Mouse (Mus musculus): ENCODE measurements around the gene B230217C12Rik. TPM values are rescaled to one million over a fixed set of nuclear protein-coding genes. Genes with fewer than 3 reads are reported as not detected.

The B230217C12Rik gene
- 15.1 and 17.0 TPM in 2 replicates for polyA plus RNA-seq (2016; fragmentation: Nextera tagmentation; extraction: Ambion mirVana)

DNA sequence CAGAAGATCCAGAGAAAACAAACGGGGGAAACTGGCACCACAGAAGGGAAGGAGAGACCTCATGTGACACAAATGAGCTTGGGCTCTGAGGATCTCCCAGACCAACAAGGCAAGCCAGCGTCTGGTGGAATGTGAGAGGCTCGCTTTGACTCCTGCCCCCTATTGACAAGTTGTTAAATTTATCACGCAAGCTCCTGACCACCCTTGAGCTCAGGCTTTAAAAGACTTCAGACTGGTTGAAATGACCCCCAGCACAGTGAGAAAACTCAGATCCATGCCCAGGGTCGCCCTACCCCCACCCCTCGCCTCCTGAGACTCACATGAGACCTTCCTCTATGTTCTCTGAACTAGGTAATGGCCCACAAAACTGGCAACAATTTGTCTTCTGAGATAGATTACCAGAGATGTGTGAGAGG is at the start of gene B230217C12Rik:
TSS of gene B230217C12Rik (plus strand) at position 242 of the 416 bp plus-strand sequence.
- Histone ChIP-seq H3K36me3 (replicated peaks) (peaks cover 25% of the 10 kb centered on the region), H3K4me1 (peaks cover 14% of the 10 kb centered on the region), H3K4me2 (peak within 1 kb of the TSS; percentile 65), H3K9ac (peak within 1 kb of the TSS; percentile 70), H3K27ac (peak within 1 kb of the TSS; percentile 91), H3K27me3 (no peaks in the 10 kb centered on the region), H3K4me3 (replicated peaks) (peak within 1 kb of the TSS; percentile 54), H3K9me3 (no peaks in the 10 kb centered on the region)
- WGBS, result under 1% methylated on average over 6 of the region's 6 CpGs
- peak; percentile 62 for ATAC-seq (ENCODE audit: low FRiP score)

GRCm38 (mm10) chr11:97793165-97793564 is 47.4 kb upstream of the B230217C12Rik start:
- no peak for ATAC-seq (ENCODE audit: low FRiP score)
- Histone ChIP-seq H3K9ac (no peak overlapping the region), H3K36me3 (replicated peaks) (no peaks in the 10 kb centered on the region), H3K4me2 (no peak overlapping the region), H3K4me1 (no peaks in the 10 kb centered on the region), H3K27ac (no peak overlapping the region), H3K4me3 (replicated peaks) (no peak overlapping the region), H3K27me3 (0 out of 2 replicates have a peak, but pooled peaks cover 3% of the 10 kb centered on the region), H3K9me3 (no peaks in the 10 kb centered on the region)
- 20% methylated on average over 2 of the region's 2 CpGs for WGBS

DNA sequence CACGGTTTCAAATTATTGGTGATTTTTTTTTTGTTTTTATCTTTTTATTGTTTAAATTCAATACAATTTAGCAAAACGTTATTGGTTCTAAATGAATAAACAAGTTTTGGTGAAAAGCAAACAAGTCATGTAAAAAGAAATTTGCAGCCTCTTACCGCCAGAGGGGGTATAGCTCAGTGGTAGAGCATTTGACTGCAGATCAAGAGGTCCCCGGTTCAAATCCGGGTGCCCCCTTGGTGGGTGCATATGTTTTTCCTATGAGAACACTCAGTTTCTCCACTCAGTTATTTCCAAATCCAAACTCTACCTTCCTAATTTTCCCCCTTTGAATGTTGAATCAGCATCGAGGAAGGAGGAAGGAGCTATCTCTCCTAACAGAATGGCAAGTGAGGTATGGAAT is 43.7 kb upstream of the B230217C12Rik start:
- no peak for ATAC-seq (ENCODE audit: low FRiP score)
- 7% methylated on average over 6 of the region's 6 CpGs for WGBS
- H3K4me2 ChIP-seq, result no peak overlapping the region
- no peaks in the 10 kb centered on the region for H3K9me3 ChIP-seq
- H3K4me1 ChIP-seq, result peaks cover 12% of the 10 kb centered on the region
- H3K9ac ChIP-seq, result no peak overlapping the region
- no peak overlapping the region for H3K4me3 ChIP-seq (replicated peaks)
- H3K27ac ChIP-seq, result no peak overlapping the region
- H3K27me3 ChIP-seq, result 0 out of 2 replicates have a peak, but pooled peaks cover 3% of the 10 kb centered on the region
- H3K36me3 ChIP-seq (replicated peaks), result no peaks in the 10 kb centered on the region

DNA sequence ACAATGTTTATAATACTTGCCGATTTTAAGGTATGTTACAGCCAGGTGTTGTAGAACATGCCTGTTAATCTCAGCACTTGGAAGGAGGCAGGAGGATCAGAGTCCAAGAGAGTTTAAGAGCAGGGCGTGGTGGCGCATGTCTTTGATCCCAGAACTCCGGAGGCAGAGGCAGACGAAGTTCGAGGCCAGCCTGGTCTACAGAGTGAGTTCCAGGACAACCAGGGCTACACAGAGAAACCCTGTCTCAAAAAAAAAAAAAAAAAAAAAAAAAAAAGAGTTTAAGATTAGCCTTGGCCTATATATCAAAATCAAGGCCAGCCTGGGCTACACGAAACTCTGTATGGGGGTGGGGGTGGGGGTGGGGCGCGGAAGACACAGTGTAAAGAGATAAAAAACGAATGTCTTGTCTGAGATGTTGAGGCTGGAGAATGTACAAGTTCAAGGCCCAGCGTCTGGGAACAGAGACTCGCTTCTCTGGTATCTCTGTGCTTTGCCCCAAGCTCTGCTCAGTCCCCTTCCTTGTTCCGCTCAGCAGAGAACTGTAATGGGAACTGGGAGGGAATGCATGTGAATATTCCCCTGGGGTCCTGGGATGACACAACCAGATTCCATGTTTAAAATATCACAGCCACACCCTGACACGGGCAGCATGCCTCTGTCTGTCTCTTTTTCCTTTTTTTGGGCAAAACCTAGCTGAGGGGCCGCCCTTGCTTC is 43.1 kb upstream of the B230217C12Rik start:
- no peaks in the 10 kb centered on the region for H3K9me3 ChIP-seq
- H3K9ac ChIP-seq, result no peak overlapping the region
- H3K4me1 ChIP-seq, result peaks cover 18% of the 10 kb centered on the region
- no peaks in the 10 kb centered on the region for H3K36me3 ChIP-seq (replicated peaks)
- H3K4me2 ChIP-seq, result no peak overlapping the region
- H3K27me3 ChIP-seq, result 0 out of 2 replicates have a peak, but pooled peaks cover 3% of the 10 kb centered on the region
- no peak overlapping the region for H3K4me3 ChIP-seq (replicated peaks)
- no peak for ATAC-seq (ENCODE audit: low FRiP score)
- whole genome bisulfite sequencing, result 59% methylated on average over 15 of the region's 15 CpGs
- no peak overlapping the region for H3K27ac ChIP-seq

DNA sequence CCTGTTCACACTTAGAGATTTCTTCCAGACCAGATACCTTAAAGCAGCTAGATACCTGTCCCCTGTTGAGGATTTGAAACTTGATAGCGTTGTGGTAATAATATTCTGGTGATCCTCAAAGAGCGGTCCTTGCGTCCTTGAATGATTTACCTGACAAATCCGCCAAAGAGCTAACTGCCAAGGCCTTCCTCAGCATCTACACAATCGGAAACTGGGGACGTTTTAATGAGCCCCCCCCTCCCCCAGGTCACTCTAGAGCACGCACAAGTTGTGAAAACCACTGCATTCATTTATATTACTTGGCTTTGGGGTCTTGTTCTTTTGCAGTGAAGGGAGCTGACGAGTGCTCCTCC is 42.5 kb upstream of the B230217C12Rik start:
- H3K9me3 ChIP-seq, result no peaks in the 10 kb centered on the region
- no peak overlapping the region for H3K4me2 ChIP-seq
- WGBS, result 32% methylated on average over 8 of the region's 8 CpGs
- ATAC-seq (ENCODE audit: low FRiP score), result no peak
- H3K4me3 ChIP-seq (replicated peaks), result no peak overlapping the region
- no peaks in the 10 kb centered on the region for H3K36me3 ChIP-seq (replicated peaks)
- H3K9ac ChIP-seq, result no peak overlapping the region
- 0 out of 2 replicates have a peak, but pooled peaks cover 3% of the 10 kb centered on the region for H3K27me3 ChIP-seq
- H3K4me1 ChIP-seq, result peaks cover 21% of the 10 kb centered on the region
- no peak overlapping the region for H3K27ac ChIP-seq

DNA sequence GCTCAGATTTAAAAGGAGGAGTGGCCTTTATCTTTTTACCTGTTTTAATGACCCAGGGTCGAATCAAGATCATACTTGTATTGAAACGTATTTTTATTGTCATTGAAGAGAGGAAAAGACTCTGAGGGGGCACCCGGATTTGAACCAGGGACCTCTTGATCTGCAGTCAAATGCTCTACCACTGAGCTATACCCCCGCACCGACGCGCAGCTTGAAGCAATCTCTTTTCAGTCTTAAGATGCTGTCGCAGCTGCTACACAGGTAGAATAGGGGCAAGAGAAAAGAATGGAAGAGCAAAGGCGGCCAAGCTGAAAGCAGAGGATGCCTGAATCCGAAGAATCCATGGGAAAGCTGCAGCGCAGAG is 41.8 kb upstream of the B230217C12Rik start, which contains the start of gene Lasp1:
TSS of gene Lasp1 (plus strand) at position 219 of the 364 bp plus-strand sequence.
- Histone ChIP-seq H3K4me2 (peak within 1 kb of the TSS; percentile 72), H3K27ac (peak within 1 kb of the TSS; percentile 94), H3K4me1 (peaks cover 23% of the 10 kb centered on the region), H3K36me3 (replicated peaks) (no peaks in the 10 kb centered on the region), H3K4me3 (replicated peaks) (peak within 1 kb of the TSS; percentile 78), H3K27me3 (0 out of 2 replicates have a peak, but pooled peaks cover 3% of the 10 kb centered on the region), H3K9ac (peak within 1 kb of the TSS; percentile 83), H3K9me3 (no peaks in the 10 kb centered on the region)
- ATAC-seq (ENCODE audit: low FRiP score), result peak; percentile 47
- 0% methylated on average over 11 of the region's 11 CpGs for WGBS

DNA sequence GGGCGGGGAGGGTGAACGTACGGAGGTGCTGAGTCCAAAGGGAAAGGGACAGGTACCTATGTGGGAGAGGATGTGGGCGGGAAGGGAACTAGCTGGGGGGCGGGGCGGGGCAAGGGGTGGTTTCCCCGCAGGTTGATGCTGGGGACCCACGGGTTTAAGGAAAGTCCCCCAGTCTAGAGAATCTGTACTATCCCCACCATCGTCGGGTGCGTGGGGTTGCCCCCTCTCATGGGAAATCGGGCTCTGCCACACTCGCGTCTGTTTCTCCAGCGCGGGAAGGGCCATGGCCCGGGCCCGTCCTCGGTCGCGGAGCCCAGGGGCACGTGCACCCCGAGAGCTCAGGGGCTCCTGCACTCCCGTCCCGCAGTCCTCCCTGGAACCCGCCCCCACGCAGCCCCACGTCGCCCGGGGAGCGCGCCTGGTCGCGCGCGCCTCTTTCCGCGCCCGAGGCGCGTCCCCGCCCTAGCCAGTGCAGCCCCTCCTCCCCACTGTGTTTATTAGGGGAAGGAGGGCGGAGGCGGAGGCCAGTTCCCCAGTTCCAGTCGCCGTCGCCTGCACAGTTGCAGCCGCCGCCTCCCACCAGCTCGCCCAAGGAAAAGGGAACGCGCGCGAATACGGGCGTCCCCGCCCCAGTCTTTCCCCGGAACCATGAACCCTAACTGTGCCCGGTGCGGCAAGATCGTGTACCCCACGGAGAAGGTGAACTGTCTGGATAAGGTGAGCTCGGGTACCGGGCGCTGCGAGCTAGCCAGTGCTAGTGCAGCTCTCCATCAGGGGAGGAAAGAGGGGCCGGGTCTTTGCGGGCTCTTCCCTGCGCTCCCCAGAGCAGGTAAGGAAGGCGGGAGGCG is 41.2 kb upstream of the B230217C12Rik start:
- peak overlapping the region; percentile 94 for H3K27ac ChIP-seq
- peak overlapping the region; percentile 78 for H3K4me3 ChIP-seq (replicated peaks)
- peak overlapping the region; percentile 83 for H3K9ac ChIP-seq
- H3K9me3 ChIP-seq, result no peaks in the 10 kb centered on the region
- WGBS, result under 1% methylated on average over 70 of the region's 71 CpGs
- peaks cover 29% of the 10 kb centered on the region for H3K4me1 ChIP-seq
- no peaks in the 10 kb centered on the region for H3K36me3 ChIP-seq (replicated peaks)
- H3K27me3 ChIP-seq, result 0 out of 2 replicates have a peak, but pooled peaks cover 3% of the 10 kb centered on the region
- peak overlapping the region; percentile 72 for H3K4me2 ChIP-seq
- ATAC-seq (ENCODE audit: low FRiP score), result peak; percentile 85

- Histone ChIP-seq H3K9me3 (no peaks in the 10 kb centered on the region), H3K27ac (peak overlapping the region; percentile 94), H3K4me1 (peaks cover 37% of the 10 kb centered on the region), H3K9ac (peak overlapping the region; percentile 83), H3K4me2 (peak overlapping the region; percentile 72), H3K27me3 (0 out of 2 replicates have a peak, but pooled peaks cover 3% of the 10 kb centered on the region), H3K36me3 (replicated peaks) (no peaks in the 10 kb centered on the region), H3K4me3 (replicated peaks) (peak overlapping the region; percentile 78)
- ATAC-seq (ENCODE audit: low FRiP score), result peak; percentile 72
- WGBS, result under 1% methylated on average over 34 of the region's 43 CpGs
Observed at GRCm38 (mm10) chr11:97799994-97800690, 40.4 kb upstream of the B230217C12Rik start.

DNA sequence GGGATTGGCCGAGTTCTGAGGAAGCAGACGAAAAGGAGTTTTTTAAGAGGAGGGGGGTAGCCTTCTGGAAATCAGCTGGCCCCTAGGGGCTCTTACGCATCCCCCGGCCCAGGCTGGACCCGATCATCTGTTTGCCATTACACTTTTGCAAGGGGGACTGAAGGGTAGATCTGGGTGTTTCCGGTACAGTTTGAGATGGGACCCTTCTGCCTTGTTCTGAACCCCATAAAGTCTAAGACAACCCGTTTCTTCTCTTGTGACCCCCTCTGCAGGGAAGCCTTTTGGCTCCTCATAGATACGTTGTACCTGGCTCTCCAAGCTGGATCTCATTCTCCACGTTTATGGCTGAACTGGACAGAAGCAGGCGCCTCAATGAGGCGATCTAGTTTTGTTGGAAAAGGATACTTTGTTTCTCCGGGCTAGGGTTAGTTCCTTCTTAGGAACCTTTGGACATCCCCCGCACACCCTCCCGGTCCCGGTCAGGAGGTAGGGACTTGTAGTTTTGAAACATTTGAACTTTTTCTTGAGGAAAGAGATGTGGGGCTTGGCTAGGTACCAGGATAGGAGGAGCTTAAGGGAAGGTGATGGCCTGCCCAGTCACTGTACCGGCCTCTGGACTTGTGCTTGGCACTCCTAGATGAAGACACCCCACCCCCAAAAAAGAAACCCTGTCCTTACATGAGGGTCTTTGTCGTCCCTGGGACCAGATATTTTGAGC is 39.7 kb upstream of the B230217C12Rik start:
- H3K4me2 ChIP-seq, result peak overlapping the region; percentile 72
- H3K4me1 ChIP-seq, result peaks cover 44% of the 10 kb centered on the region
- peak overlapping the region; percentile 78 for H3K4me3 ChIP-seq (replicated peaks)
- H3K9ac ChIP-seq, result peak overlapping the region; percentile 83
- WGBS, result 6% methylated on average over 17 of the region's 17 CpGs
- no peaks in the 10 kb centered on the region for H3K9me3 ChIP-seq
- no peak for ATAC-seq (ENCODE audit: low FRiP score)
- H3K36me3 ChIP-seq (replicated peaks), result no peaks in the 10 kb centered on the region
- 0 out of 2 replicates have a peak, but pooled peaks cover 3% of the 10 kb centered on the region for H3K27me3 ChIP-seq
- peak overlapping the region; percentile 94 for H3K27ac ChIP-seq

- H3K9ac ChIP-seq, result peak overlapping the region; percentile 83
- no peaks in the 10 kb centered on the region for H3K36me3 ChIP-seq (replicated peaks)
- ATAC-seq (ENCODE audit: low FRiP score), result no peak
- peaks cover 51% of the 10 kb centered on the region for H3K4me1 ChIP-seq
- H3K4me3 ChIP-seq (replicated peaks), result peak overlapping the region; percentile 78
- H3K9me3 ChIP-seq, result no peaks in the 10 kb centered on the region
- H3K4me2 ChIP-seq, result peak overlapping the region; percentile 72
- 0 out of 2 replicates have a peak, but pooled peaks cover 3% of the 10 kb centered on the region for H3K27me3 ChIP-seq
- WGBS, result 34% methylated on average over 8 of the region's 8 CpGs
- H3K27ac ChIP-seq, result peak overlapping the region; percentile 94; the same call in 1 of the 2 replicates
Observed at GRCm38 (mm10) chr11:97801409-97802193, 39.0 kb upstream of the B230217C12Rik start.

- H3K27ac ChIP-seq, result 0 out of 2 replicates have a peak overlapping the region, but pooled peaks have one; percentile 1
- H3K36me3 ChIP-seq (replicated peaks), result peaks cover 3% of the 10 kb centered on the region; the same call in 1 of the 2 replicates
- H3K9me3 ChIP-seq, result no peaks in the 10 kb centered on the region
- WGBS, result 57% methylated on average over 1 of the region's 1 CpGs
- ATAC-seq (ENCODE audit: low FRiP score), result no peak
- H3K9ac ChIP-seq, result no peak overlapping the region
- H3K4me3 ChIP-seq (replicated peaks), result no peak overlapping the region
- H3K4me1 ChIP-seq, result peaks cover 56% of the 10 kb centered on the region
- peak overlapping the region; percentile 72 for H3K4me2 ChIP-seq
- 0 out of 2 replicates have a peak, but pooled peaks cover 3% of the 10 kb centered on the region for H3K27me3 ChIP-seq
Observed at GRCm38 (mm10) chr11:97802194-97802470, 38.4 kb upstream of the B230217C12Rik start.

All from forebrain, embryonic 12.5 days (tissue).